Mouse (Mus musculus): ENCODE data around the gene Trhr2. TPM values are rescaled to one million over a fixed set of nuclear protein-coding genes. Genes with fewer than 3 reads are reported as not detected.

The Trhr2 gene
- not detected in 2 replicates for polyA plus RNA-seq (2016; fragmentation: Nextera tagmentation; extraction: Ambion mirVana)

DNA sequence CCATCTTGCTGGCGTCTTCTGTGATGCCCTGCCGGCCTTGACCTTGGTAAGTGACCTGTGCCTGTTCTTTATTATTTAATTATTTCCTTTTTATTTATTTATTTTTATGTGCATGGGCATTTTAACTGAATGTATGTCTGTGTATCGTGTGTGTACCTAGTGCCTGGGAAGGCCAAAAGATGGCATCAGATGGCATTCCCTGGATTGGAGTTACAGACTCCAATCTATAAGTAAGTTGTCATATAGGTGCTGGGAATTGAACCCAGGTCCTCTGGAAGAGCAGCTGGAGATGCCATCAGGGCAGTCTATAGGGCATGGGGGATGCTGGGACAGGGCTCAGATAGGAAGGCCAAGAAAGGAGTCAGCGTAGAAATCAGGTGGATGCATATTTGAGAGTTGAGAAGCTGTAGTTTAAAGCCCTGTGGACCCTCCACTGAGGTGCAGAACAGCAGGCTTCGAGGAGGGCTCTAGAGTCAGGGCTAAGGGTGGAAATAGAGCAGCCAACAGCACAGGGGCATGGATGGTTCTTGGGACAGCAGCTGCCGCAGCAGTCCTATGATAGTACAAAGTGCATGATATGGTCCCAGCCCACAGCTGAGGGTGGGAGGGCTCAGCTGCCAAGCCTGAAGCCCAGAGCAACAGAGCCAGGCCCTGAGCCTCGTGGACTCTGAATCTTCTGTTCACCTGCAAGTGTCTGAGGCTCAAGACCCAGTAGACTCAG lies at the start of gene Trhr2:
Trhr2 (minus strand) TSS at position 51 of the 721 bp plus-strand sequence.
- H3K27me3 ChIP-seq (replicated peaks; ENCODE audit: low read depth, poor library complexity, severe bottlenecking) = peaks cover 47% of the 10 kb centered on the region
- H3K4me1 ChIP-seq = peaks cover 16% of the 10 kb centered on the region
- 75% methylated on average over 7 of the region's 7 CpGs for WGBS
- no peak for DNase-seq (ENCODE audit: low spot score)
- no peak within 1 kb of the TSS for H3K27ac ChIP-seq (replicated peaks)
- H3K36me3 ChIP-seq (replicated peaks) = no peaks in the 10 kb centered on the region
- no peak within 1 kb of the TSS for H3K4me3 ChIP-seq
- H3K9me3 ChIP-seq = no peaks in the 10 kb centered on the region

DNA sequence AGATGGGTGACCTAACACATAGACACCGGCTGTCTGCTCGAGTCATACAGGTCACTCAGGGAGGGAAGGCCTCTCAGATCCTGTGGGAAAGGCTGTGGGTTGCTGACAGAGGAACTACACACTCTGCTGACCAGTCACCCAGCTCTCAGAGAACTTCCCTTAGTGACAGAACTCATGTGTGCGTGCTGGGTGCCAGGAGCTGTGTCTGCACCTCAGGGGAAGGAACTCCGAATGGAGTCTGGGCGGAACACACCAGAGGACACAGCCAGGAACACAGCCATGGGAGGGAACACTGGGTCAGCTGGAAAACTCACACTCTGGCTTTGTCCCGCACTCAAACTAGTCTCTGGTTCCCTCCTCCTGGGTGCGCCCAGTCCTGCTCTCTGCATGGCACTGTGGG lies 47.1 kb upstream of the Trhr2 start:
- no peak for DNase-seq (ENCODE audit: low spot score)
- H3K4me3 ChIP-seq = no peak overlapping the region
- no peaks in the 10 kb centered on the region for H3K27me3 ChIP-seq (replicated peaks; ENCODE audit: low read depth, poor library complexity, severe bottlenecking)
- no peak overlapping the region for H3K27ac ChIP-seq (replicated peaks)
- 90% methylated on average over 7 of the region's 7 CpGs for WGBS
- no peaks in the 10 kb centered on the region for H3K4me1 ChIP-seq
- H3K9me3 ChIP-seq = no peaks in the 10 kb centered on the region
- H3K36me3 ChIP-seq (replicated peaks) = peaks cover 99% of the 10 kb centered on the region

DNA sequence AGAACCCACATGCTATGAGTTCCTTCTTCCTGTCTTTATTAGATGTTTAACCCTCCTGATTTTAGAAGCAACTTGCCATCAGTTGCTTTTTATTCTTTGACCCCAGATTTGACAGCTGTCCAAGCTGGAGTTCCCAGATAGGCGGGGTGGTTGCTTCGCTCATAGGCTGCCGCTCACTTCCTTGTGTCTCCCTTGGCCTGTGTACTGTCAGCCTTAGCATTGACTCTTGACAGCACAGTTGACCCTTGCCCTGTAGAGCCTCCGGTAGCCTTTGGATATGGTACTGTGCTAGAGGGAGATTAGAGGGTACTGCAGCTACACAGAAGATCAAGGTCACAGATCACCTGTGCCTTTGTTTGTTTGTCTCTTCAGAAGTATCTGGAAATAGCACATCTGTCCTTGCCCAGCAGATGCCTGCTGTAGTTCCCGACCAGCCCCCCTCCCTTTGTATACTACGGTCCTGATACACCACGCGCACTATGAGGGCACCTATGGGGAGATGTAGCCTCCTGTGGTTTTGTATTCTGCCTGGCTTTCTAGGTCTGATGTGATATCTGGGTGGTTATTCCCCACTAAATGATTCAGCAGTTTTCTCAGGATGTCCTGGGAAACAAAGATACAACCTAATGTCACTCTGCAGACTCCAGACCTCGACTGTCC lies 44.7 kb upstream of the Trhr2 start:
- 93% methylated on average over 9 of the region's 9 CpGs for WGBS
- Histone ChIP-seq H3K4me1 (no peaks in the 10 kb centered on the region), H3K4me3 (no peak overlapping the region), H3K9me3 (no peaks in the 10 kb centered on the region), H3K27ac (replicated peaks) (no peak overlapping the region), H3K27me3 (replicated peaks; ENCODE audit: low read depth, poor library complexity, severe bottlenecking) (no peaks in the 10 kb centered on the region), H3K36me3 (replicated peaks) (peaks cover 99% of the 10 kb centered on the region)
- DNase-seq (ENCODE audit: low spot score) = no peak

DNA sequence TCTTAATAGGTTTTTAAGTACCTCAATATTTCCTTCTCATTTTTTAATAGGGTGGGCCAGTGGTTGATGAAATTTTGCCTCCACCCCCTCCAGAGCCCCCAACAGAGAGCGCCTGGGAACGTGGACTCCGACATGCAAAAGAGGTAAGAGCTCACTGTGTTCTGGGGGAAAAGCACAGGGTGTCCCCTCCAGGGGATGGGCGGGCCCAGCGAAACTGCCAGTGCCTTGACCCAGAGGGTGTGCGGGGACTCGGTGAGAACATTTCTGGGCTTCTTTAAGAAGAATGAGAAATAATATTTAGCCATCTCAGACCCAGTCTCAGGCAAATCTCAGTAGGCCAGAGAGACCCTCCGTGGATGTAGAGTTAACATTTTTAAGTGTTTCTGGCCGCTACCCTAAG lies 37.6 kb upstream of the Trhr2 start:
- DNase-seq (ENCODE audit: low spot score) = no peak
- no peaks in the 10 kb centered on the region for H3K4me1 ChIP-seq
- no peak overlapping the region for H3K27ac ChIP-seq (replicated peaks)
- peaks cover 96% of the 10 kb centered on the region for H3K36me3 ChIP-seq (replicated peaks)
- WGBS = 94% methylated on average over 9 of the region's 9 CpGs
- no peaks in the 10 kb centered on the region for H3K27me3 ChIP-seq (replicated peaks; ENCODE audit: low read depth, poor library complexity, severe bottlenecking)
- no peak overlapping the region for H3K4me3 ChIP-seq
- H3K9me3 ChIP-seq = no peaks in the 10 kb centered on the region

DNA sequence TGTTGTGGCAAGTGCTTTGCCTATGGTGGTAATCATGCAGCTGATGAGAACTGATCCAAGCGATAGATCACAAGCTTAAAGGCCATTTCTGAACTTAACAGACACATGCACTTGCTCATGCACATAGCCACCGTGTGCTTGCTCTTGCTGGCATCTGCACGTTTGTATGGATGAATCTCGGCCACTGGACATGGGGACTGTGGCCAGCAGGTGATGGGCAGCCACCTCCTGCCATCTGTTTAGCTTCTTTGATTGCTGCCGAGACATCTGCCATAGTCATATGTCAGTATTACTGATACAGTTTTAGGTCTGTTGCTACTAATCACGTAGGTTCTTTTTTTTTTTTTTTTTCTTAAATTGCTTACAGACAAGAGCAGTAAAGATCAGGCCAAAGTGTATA lies 34.7 kb upstream of the Trhr2 start:
- Histone ChIP-seq H3K4me1 (no peaks in the 10 kb centered on the region), H3K36me3 (replicated peaks) (peaks cover 94% of the 10 kb centered on the region), H3K27ac (replicated peaks) (no peak overlapping the region), H3K4me3 (no peak overlapping the region), H3K27me3 (replicated peaks; ENCODE audit: low read depth, poor library complexity, severe bottlenecking) (no peaks in the 10 kb centered on the region), H3K9me3 (no peaks in the 10 kb centered on the region)
- WGBS = 92% methylated on average over 6 of the region's 6 CpGs
- no peak for DNase-seq (ENCODE audit: low spot score)

DNA sequence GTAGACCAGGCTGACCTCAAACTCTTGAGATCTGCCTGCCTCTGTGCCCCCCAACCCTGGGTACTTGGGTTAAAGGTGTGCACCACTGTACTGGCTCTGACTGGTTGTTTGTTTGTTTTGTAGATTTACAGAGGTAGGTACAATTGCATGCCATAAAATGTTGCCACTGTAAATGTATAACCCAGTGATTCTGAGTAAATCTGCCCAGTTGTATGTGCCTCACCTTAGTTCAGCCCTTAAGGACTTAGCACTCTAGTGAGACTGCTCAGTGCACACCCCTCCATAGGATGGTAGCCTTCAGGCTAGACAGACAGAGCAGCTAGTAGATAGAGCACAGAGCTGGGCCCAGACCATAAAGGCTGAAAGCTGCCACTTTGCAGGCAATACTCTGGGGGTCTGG lies 33.2 kb upstream of the Trhr2 start:
- Histone ChIP-seq H3K9me3 (no peaks in the 10 kb centered on the region), H3K27me3 (replicated peaks; ENCODE audit: low read depth, poor library complexity, severe bottlenecking) (no peaks in the 10 kb centered on the region), H3K4me3 (no peak overlapping the region), H3K27ac (replicated peaks) (no peak overlapping the region), H3K36me3 (replicated peaks) (peaks cover 94% of the 10 kb centered on the region), H3K4me1 (no peaks in the 10 kb centered on the region)
- DNase-seq (ENCODE audit: low spot score) = no peak

DNA sequence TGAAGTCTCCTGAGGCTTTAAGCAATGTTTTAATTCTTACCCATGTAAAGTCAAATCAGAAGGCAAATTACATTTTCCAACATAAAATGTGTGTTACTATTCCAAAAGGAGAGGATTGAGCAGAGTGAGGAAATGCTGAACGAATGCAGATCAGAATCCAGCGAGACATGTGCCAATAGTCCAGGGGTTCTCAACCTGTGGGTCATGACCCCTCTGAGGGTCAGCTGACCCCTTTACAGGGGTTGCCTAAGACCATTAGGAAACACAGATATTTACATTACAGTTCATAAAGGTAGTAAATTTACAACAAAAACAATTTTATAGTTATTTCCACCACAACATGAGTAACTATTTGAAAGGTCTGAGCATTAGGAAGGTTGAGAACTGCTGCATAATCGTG lies 30.2 kb upstream of the Trhr2 start:
- no peak overlapping the region for H3K27ac ChIP-seq (replicated peaks)
- H3K4me1 ChIP-seq = no peaks in the 10 kb centered on the region
- H3K4me3 ChIP-seq = no peak overlapping the region
- no peak for DNase-seq (ENCODE audit: low spot score)
- no peaks in the 10 kb centered on the region for H3K9me3 ChIP-seq
- WGBS = 90% methylated on average over 3 of the region's 3 CpGs
- H3K36me3 ChIP-seq (replicated peaks) = peaks cover 98% of the 10 kb centered on the region
- no peaks in the 10 kb centered on the region for H3K27me3 ChIP-seq (replicated peaks; ENCODE audit: low read depth, poor library complexity, severe bottlenecking)

DNA sequence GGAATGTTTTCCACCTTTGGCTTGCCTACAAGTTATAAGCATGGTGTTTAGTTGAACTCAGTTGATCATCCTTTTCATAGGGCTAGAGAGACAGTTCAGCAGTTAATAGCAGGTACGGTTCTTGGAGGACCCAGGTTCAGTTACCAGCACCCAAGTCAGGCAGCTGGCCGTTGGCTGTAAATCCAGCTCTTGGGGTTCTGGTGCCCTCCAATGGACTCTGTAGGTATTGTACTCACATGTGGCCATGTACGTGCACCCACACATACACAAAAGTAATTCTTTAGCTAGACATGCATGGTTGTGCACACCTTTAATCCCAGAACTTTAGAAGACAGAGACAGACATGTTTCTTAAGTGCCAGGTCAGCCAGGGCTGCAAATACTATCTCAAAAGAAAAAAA lies 28.8 kb upstream of the Trhr2 start:
- no peak overlapping the region for H3K4me3 ChIP-seq
- H3K4me1 ChIP-seq = no peaks in the 10 kb centered on the region
- H3K27me3 ChIP-seq (replicated peaks; ENCODE audit: low read depth, poor library complexity, severe bottlenecking) = no peaks in the 10 kb centered on the region
- no peak for DNase-seq (ENCODE audit: low spot score)
- no peaks in the 10 kb centered on the region for H3K9me3 ChIP-seq
- H3K36me3 ChIP-seq (replicated peaks) = peaks cover 98% of the 10 kb centered on the region
- WGBS = 87% methylated on average over 3 of the region's 3 CpGs
- H3K27ac ChIP-seq (replicated peaks) = no peak overlapping the region

DNA sequence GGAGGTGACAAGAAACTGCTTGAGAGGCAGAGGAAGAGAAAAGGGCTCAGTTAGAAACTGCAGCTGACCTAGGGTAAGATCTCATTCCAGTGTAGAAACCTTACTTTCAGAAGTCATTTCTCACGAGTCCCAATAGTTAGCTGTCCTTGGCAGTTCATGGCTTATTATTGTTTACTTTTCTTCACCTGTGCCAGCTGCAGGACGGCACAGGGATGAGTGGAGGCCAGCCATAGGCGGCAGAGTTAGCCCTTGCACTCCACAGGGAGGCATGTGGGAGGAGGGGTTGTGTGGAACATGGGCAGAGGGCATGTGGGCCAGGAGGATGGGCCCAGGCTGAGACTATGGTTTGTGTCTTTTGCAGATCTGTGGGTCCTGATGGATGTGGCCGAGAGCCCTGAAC lies 22.5 kb upstream of the Trhr2 start:
- 88% methylated on average over 4 of the region's 4 CpGs for WGBS
- no peak for DNase-seq (ENCODE audit: low spot score)
- peaks cover 8% of the 10 kb centered on the region for H3K4me1 ChIP-seq
- H3K36me3 ChIP-seq (replicated peaks) = peaks cover 96% of the 10 kb centered on the region
- H3K9me3 ChIP-seq = no peaks in the 10 kb centered on the region
- H3K27me3 ChIP-seq (replicated peaks; ENCODE audit: low read depth, poor library complexity, severe bottlenecking) = no peaks in the 10 kb centered on the region
- H3K27ac ChIP-seq (replicated peaks) = no peak overlapping the region
- no peak overlapping the region for H3K4me3 ChIP-seq

DNA sequence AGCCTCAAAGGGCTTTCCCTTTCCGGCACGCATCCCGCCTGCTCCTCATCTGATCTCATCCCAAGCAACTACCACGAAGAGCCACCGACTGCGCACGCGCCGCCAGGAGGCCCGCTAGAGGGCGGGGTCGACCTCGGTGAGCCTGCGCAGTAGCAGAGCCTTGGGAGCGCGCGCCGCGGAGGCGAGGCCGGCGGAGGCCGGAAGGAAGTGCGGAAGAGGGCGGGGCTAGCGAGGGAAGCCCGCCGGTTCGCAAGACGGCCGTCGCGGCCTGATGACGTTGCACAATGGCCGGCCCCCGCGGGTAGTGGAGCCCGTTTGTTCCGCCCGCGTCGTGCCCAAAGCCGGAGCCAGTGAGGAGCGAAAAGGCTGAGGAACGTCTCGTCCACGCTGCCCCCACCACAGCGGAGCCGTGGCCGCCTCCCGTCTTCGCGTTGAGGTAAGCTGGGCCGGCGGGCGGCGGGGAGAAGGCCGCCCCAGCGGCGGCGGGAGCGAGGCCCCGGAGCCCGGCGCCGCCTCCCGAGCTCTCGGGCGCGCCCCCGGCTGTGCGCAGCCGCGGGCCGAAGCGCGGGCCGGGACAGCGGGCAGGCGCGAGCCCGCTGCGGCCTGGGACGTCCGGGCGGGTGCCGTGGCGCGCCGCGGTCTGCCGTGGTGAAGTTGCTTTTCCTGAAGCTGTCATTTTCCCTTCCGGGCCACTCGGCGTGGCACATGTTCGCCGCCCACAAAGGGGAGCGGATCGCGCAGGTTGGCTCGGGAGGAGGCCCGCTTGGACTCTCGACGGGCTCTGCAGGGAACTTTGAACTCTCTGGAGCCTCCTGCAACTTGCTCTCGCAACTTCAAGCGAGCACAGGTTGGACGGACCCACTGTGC lies 16.1 kb upstream of the Trhr2 start, which contains the start of gene Zc3h18:
Zc3h18 (plus strand) TSS at position 245 of the 867 bp plus-strand sequence.
- DNase-seq (ENCODE audit: low spot score) = peak; percentile 100
- Histone ChIP-seq H3K27ac (replicated peaks) (peak within 1 kb of the TSS; percentile 94), H3K4me3 (peak within 1 kb of the TSS; percentile 89), H3K27me3 (replicated peaks; ENCODE audit: low read depth, poor library complexity, severe bottlenecking) (no peaks in the 10 kb centered on the region), H3K4me1 (peaks cover 23% of the 10 kb centered on the region), H3K9me3 (no peaks in the 10 kb centered on the region), H3K36me3 (replicated peaks) (peaks cover 36% of the 10 kb centered on the region)
- WGBS = under 1% methylated on average over 107 of the region's 107 CpGs

DNA sequence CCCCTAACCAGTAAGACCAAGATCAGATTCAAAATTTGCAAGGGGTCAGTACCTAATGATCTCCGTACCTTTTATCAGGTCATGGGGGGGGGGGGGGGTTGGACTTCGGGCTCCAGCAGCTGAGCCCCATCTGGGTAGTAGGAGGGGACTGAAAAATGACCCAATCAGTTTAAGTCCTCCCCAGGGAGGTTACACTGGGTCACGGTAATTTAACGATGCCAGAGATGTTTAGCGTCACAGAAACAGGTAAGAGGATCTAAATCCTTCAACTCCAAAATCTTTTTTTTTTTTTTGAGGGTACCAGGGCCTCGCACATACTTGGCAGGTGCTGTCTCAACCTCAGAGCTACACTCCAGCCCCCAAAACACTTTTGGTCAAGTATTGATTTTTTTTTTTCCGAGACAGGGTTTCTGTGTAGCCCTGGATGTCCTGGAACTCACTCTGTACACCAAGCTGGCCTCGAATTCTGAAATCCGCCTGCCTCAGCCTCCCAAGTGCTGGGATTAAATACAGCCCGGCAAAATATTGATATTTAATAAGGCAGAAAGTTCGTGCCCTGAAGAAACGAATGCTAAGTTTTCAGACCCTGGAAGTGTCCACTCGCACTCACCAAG lies 15.3 kb upstream of the Trhr2 start:
- H3K9me3 ChIP-seq = no peaks in the 10 kb centered on the region
- peaks cover 29% of the 10 kb centered on the region for H3K36me3 ChIP-seq (replicated peaks)
- 29% methylated on average over 13 of the region's 13 CpGs for WGBS
- no peak for DNase-seq (ENCODE audit: low spot score)
- H3K27ac ChIP-seq (replicated peaks) = peak overlapping the region; percentile 94
- peak overlapping the region; percentile 89 for H3K4me3 ChIP-seq
- 0 out of 2 replicates have a peak, but pooled peaks cover 1% of the 10 kb centered on the region for H3K27me3 ChIP-seq (replicated peaks; ENCODE audit: low read depth, poor library complexity, severe bottlenecking)
- peaks cover 21% of the 10 kb centered on the region for H3K4me1 ChIP-seq

DNA sequence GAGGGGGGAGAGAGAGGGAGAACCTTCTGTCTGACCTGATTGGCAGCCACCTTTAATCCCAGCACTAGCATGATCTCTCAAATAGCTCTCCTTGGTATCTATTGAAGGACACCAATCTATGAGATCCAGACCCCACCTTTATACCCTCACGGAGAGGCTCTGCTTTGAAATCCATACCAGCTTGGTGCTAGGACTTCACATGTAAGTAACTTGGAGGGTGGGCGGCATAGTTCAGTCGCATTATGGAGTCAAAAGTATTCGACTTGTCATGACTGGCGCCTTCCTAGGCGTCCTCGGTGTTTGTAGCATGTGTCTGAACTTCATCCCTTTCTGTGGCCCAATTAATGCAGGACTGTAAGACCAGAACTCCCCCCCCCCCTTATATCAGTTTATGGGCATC lies 14.8 kb upstream of the Trhr2 start:
- no peak for DNase-seq (ENCODE audit: low spot score)
- H3K36me3 ChIP-seq (replicated peaks) = peaks cover 24% of the 10 kb centered on the region
- peak overlapping the region; percentile 89; the same call in 1 of the 2 replicates for H3K4me3 ChIP-seq
- H3K9me3 ChIP-seq = no peaks in the 10 kb centered on the region
- H3K27me3 ChIP-seq (replicated peaks; ENCODE audit: low read depth, poor library complexity, severe bottlenecking) = 0 out of 2 replicates have a peak, but pooled peaks cover 4% of the 10 kb centered on the region
- WGBS = 93% methylated on average over 7 of the region's 7 CpGs
- H3K27ac ChIP-seq (replicated peaks) = no peak overlapping the region
- peaks cover 21% of the 10 kb centered on the region for H3K4me1 ChIP-seq
